Mouse (Mus musculus): Measurements from ENCODE around the gene Ppp1r9a. TPM values are rescaled to one million over a fixed set of nuclear protein-coding genes. Genes with fewer than 3 reads are reported as not detected.

Ppp1r9a gene
- polyA plus RNA-seq, 1 experiment from 2014 or later, result 25.2 TPM

GRCm38 (mm10) chr6:4953028-4953719 is 50.5 kb downstream of the Ppp1r9a start:
- TF ChIP-seq CTCF (IDR thresholded peaks at IDR 0.05; ENCODE audit: low read depth), result no peak
- H3K4me3 ChIP-seq (ENCODE audit: low read depth, low read length), result no peak overlapping the region
- peak overlapping the region; percentile 28; the same call in 1 of the 2 replicates for H3K4me2 ChIP-seq
- no peak overlapping the region for H3K27ac ChIP-seq (ENCODE audit: low read depth)
- DNase-seq (peak; percentile 35), ATAC-seq (ENCODE audit: insufficient read depth) (0 out of 2 replicates have a peak, but pooled peaks have one; percentile 72)
- WGBS, result 46% methylated on average over 14 of the region's 14 CpGs
- no peaks in the 10 kb centered on the region for H3K36me3 ChIP-seq (ENCODE audit: insufficient read depth)
- H3K9ac ChIP-seq, result no peak overlapping the region
- no peaks in the 10 kb centered on the region for H3K9me3 ChIP-seq (ENCODE audit: low read depth, low read length)
- H3K27me3 ChIP-seq (ENCODE audit: insufficient read depth, low read length), result no peaks in the 10 kb centered on the region
- H3K4me1 ChIP-seq (ENCODE audit: insufficient read depth), result peaks cover 20% of the 10 kb centered on the region; the same call in 1 of the 2 replicates

- ATAC-seq (ENCODE audit: insufficient read depth) (no peak), DNase-seq (peak; percentile 69)
- Histone ChIP-seq H3K27me3 (ENCODE audit: insufficient read depth, low read length) (no peaks in the 10 kb centered on the region), H3K36me3 (ENCODE audit: insufficient read depth) (no peaks in the 10 kb centered on the region), H3K9ac (no peak overlapping the region), H3K9me3 (ENCODE audit: low read depth, low read length) (no peaks in the 10 kb centered on the region), H3K4me2 (no peak overlapping the region), H3K4me3 (ENCODE audit: low read depth, low read length) (no peak overlapping the region), H3K4me1 (ENCODE audit: insufficient read depth) (0 out of 2 replicates have a peak, but pooled peaks cover 13% of the 10 kb centered on the region), H3K27ac (ENCODE audit: low read depth) (no peak overlapping the region)
- no peak for TF ChIP-seq CTCF (IDR thresholded peaks at IDR 0.05; ENCODE audit: low read depth)
- WGBS, result 23% methylated on average over 6 of the region's 6 CpGs
Measured at GRCm38 (mm10) chr6:4956651-4957050, 53.9 kb downstream of the Ppp1r9a start.

- Histone ChIP-seq H3K4me1 (ENCODE audit: insufficient read depth) (no peaks in the 10 kb centered on the region), H3K9ac (no peak overlapping the region), H3K36me3 (ENCODE audit: insufficient read depth) (no peaks in the 10 kb centered on the region), H3K27ac (ENCODE audit: low read depth) (no peak overlapping the region), H3K4me2 (no peak overlapping the region), H3K9me3 (ENCODE audit: low read depth, low read length) (no peaks in the 10 kb centered on the region), H3K4me3 (ENCODE audit: low read depth, low read length) (no peak overlapping the region), H3K27me3 (ENCODE audit: insufficient read depth, low read length) (no peaks in the 10 kb centered on the region)
- no peak for ATAC-seq (ENCODE audit: insufficient read depth)
- no peak for TF ChIP-seq CTCF (IDR thresholded peaks at IDR 0.05; ENCODE audit: low read depth)
- WGBS, result 53% methylated on average over 4 of the region's 4 CpGs
- no peak for DNase-seq
Measured at GRCm38 (mm10) chr6:4962197-4962596, 59.5 kb downstream of the Ppp1r9a start.

- Histone ChIP-seq H3K4me3 (ENCODE audit: low read depth, low read length) (no peak overlapping the region), H3K9me3 (ENCODE audit: low read depth, low read length) (no peaks in the 10 kb centered on the region), H3K27ac (ENCODE audit: low read depth) (no peak overlapping the region), H3K27me3 (ENCODE audit: insufficient read depth, low read length) (no peaks in the 10 kb centered on the region), H3K4me2 (no peak overlapping the region), H3K36me3 (ENCODE audit: insufficient read depth) (no peaks in the 10 kb centered on the region), H3K4me1 (ENCODE audit: insufficient read depth) (no peaks in the 10 kb centered on the region), H3K9ac (no peak overlapping the region)
- DNase-seq (no peak), ATAC-seq (ENCODE audit: insufficient read depth) (no peak)
- WGBS, result 65% methylated on average over 5 of the region's 5 CpGs
- no peak for TF ChIP-seq CTCF (IDR thresholded peaks at IDR 0.05; ENCODE audit: low read depth)
Measured at GRCm38 (mm10) chr6:4963049-4963448, 60.3 kb downstream of the Ppp1r9a start.

- Histone ChIP-seq H3K27ac (ENCODE audit: low read depth) (no peak overlapping the region), H3K9ac (no peak overlapping the region), H3K4me1 (ENCODE audit: insufficient read depth) (no peaks in the 10 kb centered on the region), H3K9me3 (ENCODE audit: low read depth, low read length) (no peaks in the 10 kb centered on the region), H3K4me2 (no peak overlapping the region), H3K36me3 (ENCODE audit: insufficient read depth) (no peaks in the 10 kb centered on the region), H3K4me3 (ENCODE audit: low read depth, low read length) (no peak overlapping the region), H3K27me3 (ENCODE audit: insufficient read depth, low read length) (no peaks in the 10 kb centered on the region)
- ATAC-seq (ENCODE audit: insufficient read depth) (no peak), DNase-seq (no peak)
- no peak for TF ChIP-seq CTCF (IDR thresholded peaks at IDR 0.05; ENCODE audit: low read depth)
- 87% methylated on average over 4 of the region's 4 CpGs for WGBS
Measured at GRCm38 (mm10) chr6:4967236-4967635, 64.5 kb downstream of the Ppp1r9a start.

- Histone ChIP-seq H3K9ac (no peak overlapping the region), H3K9me3 (ENCODE audit: low read depth, low read length) (no peaks in the 10 kb centered on the region), H3K4me2 (no peak overlapping the region), H3K27me3 (ENCODE audit: insufficient read depth, low read length) (no peaks in the 10 kb centered on the region), H3K36me3 (ENCODE audit: insufficient read depth) (no peaks in the 10 kb centered on the region), H3K4me3 (ENCODE audit: low read depth, low read length) (no peak overlapping the region), H3K27ac (ENCODE audit: low read depth) (no peak overlapping the region), H3K4me1 (ENCODE audit: insufficient read depth) (no peaks in the 10 kb centered on the region)
- TF ChIP-seq CTCF (IDR thresholded peaks at IDR 0.05; ENCODE audit: low read depth), result no peak
- WGBS, result 82% methylated on average over 9 of the region's 9 CpGs
- DNase-seq, result no peak
- ATAC-seq (ENCODE audit: insufficient read depth), result no peak
Measured at GRCm38 (mm10) chr6:4971229-4971628, 68.5 kb downstream of the Ppp1r9a start.

- H3K27ac ChIP-seq (ENCODE audit: low read depth), result no peak overlapping the region
- TF ChIP-seq CTCF (IDR thresholded peaks at IDR 0.05; ENCODE audit: low read depth), result no peak
- no peaks in the 10 kb centered on the region for H3K36me3 ChIP-seq (ENCODE audit: insufficient read depth)
- WGBS, result 33% methylated on average over 6 of the region's 6 CpGs
- H3K4me3 ChIP-seq (ENCODE audit: low read depth, low read length), result no peak overlapping the region
- peak; percentile 56 for DNase-seq
- peak; percentile 84; the same call in 1 of the 2 replicates for ATAC-seq (ENCODE audit: insufficient read depth)
- H3K27me3 ChIP-seq (ENCODE audit: insufficient read depth, low read length), result no peaks in the 10 kb centered on the region
- no peak overlapping the region for H3K4me2 ChIP-seq
- H3K9ac ChIP-seq, result no peak overlapping the region
- H3K9me3 ChIP-seq (ENCODE audit: low read depth, low read length), result no peaks in the 10 kb centered on the region
- H3K4me1 ChIP-seq (ENCODE audit: insufficient read depth), result no peaks in the 10 kb centered on the region
Measured at GRCm38 (mm10) chr6:4972808-4973207, 70.1 kb downstream of the Ppp1r9a start.

Data from lung, embryonic 14.5 days (tissue).